Mouse (Mus musculus) embryonic facial prominence, embryonic 10.5 days (tissue): Measurements from ENCODE around the gene Rasa3. TPM values are rescaled to one million over a fixed set of nuclear protein-coding genes. Genes with fewer than 3 reads are reported as not detected.

Source experiments
- DNase-seq: peaks from one replicate; pipeline ENCODE4 v3.0.0-alpha.2; 2017; ENCODE audit warnings: low spot score
- H3K27ac ChIP-seq: fragments of 300-500 bp; sonication (generic); replicated peaks from 2 replicates; pipeline ENCODE4 v1.5.1; 2016; ENCODE audit warnings: mild to moderate bottlenecking
- H3K27me3 ChIP-seq: fragments of 300-500 bp; sonication (generic); replicated peaks from 2 replicates; pipeline ENCODE4 v1.6.1; 2016; ENCODE audit warnings: low read depth, mild to moderate bottlenecking; ENCODE audit not compliant: poor library complexity, severe bottlenecking
- H3K36me3 ChIP-seq: fragments of 300-500 bp; sonication (generic); replicated peaks from 2 replicates; pipeline ENCODE4 v1.6.1; 2016; ENCODE audit warnings: mild to moderate bottlenecking, moderate library complexity
- H3K4me1 ChIP-seq: fragments of 300-500 bp; sonication (generic); 2 replicates; pipeline ENCODE4 v1.6.1; 2016
- H3K4me3 ChIP-seq: fragments of 300-500 bp; sonication (generic); 2 replicates; pipeline ENCODE4 v1.5.1; 2016; ENCODE audit warnings: mild to moderate bottlenecking, moderate library complexity
- H3K9me3 ChIP-seq: fragments of 300-500 bp; sonication (generic); 2 replicates; pipeline ENCODE4 v1.6.1; 2016; ENCODE audit warnings: mild to moderate bottlenecking
- WGBS: fragments of 180-500 bp; shearing (Covaris S2); methylation state at CpG from one replicate; pipeline ENCODE4 v1.1.7; 2016; 5-methylcytosine and 5-hydroxymethylcytosine counted together
- polyA plus RNA-seq: library from polyadenylated mRNA; unstranded; fragments of >200 nt; fragmentation: Nextera tagmentation; extraction: Ambion mirVana; gene quantifications from 2 replicates; pipeline ENCODE4 v1.2.1, GENCODE M21; 2016

Gene Rasa3
- polyA plus RNA-seq, 1 experiment from 2014 or later = 26.3 TPM

GRCm38 (mm10) chr8:13551574-13551830, 125.9 kb downstream of the Rasa3 start:
- no peaks in the 10 kb centered on the region for H3K9me3 ChIP-seq
- no peaks in the 10 kb centered on the region for H3K36me3 ChIP-seq
- H3K27me3 ChIP-seq = no peaks in the 10 kb centered on the region
- H3K4me3 ChIP-seq = no peak overlapping the region
- peaks cover 9% of the 10 kb centered on the region; the same call in 1 of the 2 replicates for H3K4me1 ChIP-seq
- H3K27ac ChIP-seq = no peak overlapping the region; the same call in 1 of the 2 replicates
- DNase-seq = no peak
- WGBS = 93% methylated on average over 6 of the region's 6 CpGs

- H3K4me1 ChIP-seq = peaks cover 9% of the 10 kb centered on the region; the same call in 1 of the 2 replicates
- H3K27ac ChIP-seq = no peak overlapping the region; the same call in 1 of the 2 replicates
- H3K27me3 ChIP-seq = no peaks in the 10 kb centered on the region
- H3K4me3 ChIP-seq = no peak overlapping the region
- 59% methylated on average over 9 of the region's 9 CpGs for WGBS
- H3K9me3 ChIP-seq = no peaks in the 10 kb centered on the region
- no peaks in the 10 kb centered on the region for H3K36me3 ChIP-seq
- peak; percentile 84 for DNase-seq
These were observed 126.5 kb downstream of the Rasa3 start for GRCm38 (mm10) chr8:13550718-13551573.

- Histone ChIP-seq H3K4me1 (peaks cover 9% of the 10 kb centered on the region; the same call in 1 of the 2 replicates), H3K36me3 (no peaks in the 10 kb centered on the region), H3K4me3 (no peak overlapping the region), H3K27me3 (no peaks in the 10 kb centered on the region), H3K9me3 (peaks cover 6% of the 10 kb centered on the region; the same call in 1 of the 2 replicates), H3K27ac (peak overlapping the region; percentile 3; the same call in 1 of the 2 replicates)
- peak; percentile 36 for DNase-seq
- 54% methylated on average over 9 of the region's 9 CpGs for WGBS
These were observed 128.6 kb downstream of the Rasa3 start for GRCm38 (mm10) chr8:13548831-13549230.

- H3K36me3 ChIP-seq = no peaks in the 10 kb centered on the region
- H3K27ac ChIP-seq = no peak overlapping the region
- no peak for DNase-seq
- peaks cover 9% of the 10 kb centered on the region; the same call in 1 of the 2 replicates for H3K4me1 ChIP-seq
- WGBS = 57% methylated on average over 4 of the region's 4 CpGs
- no peaks in the 10 kb centered on the region for H3K27me3 ChIP-seq
- no peak overlapping the region for H3K4me3 ChIP-seq
- peaks cover 6% of the 10 kb centered on the region; the same call in 1 of the 2 replicates for H3K9me3 ChIP-seq
These were observed 129.2 kb downstream of the Rasa3 start for GRCm38 (mm10) chr8:13548235-13548634.

- 86% methylated on average over 4 of the region's 4 CpGs for WGBS
These were observed 131.0 kb downstream of the Rasa3 start for GRCm38 (mm10) chr8:13546421-13546820.

GRCm38 (mm10) chr8:13541526-13541925, 135.9 kb downstream of the Rasa3 start:
- 83% methylated on average over 5 of the region's 5 CpGs for WGBS
- H3K9me3 ChIP-seq = peaks cover 6% of the 10 kb centered on the region; the same call in 1 of the 2 replicates
- no peak for DNase-seq
- H3K27ac ChIP-seq = no peak overlapping the region
- no peaks in the 10 kb centered on the region for H3K36me3 ChIP-seq
- H3K4me1 ChIP-seq = no peaks in the 10 kb centered on the region
- no peaks in the 10 kb centered on the region for H3K27me3 ChIP-seq
- no peak overlapping the region for H3K4me3 ChIP-seq

More at GRCm38 (mm10) chr8:13546421-13546820, 131.0 kb downstream of the Rasa3 start:
- Histone ChIP-seq H3K9me3 (peaks cover 6% of the 10 kb centered on the region; the same call in 1 of the 2 replicates), H3K4me3 (no peak overlapping the region), H3K27me3 (no peaks in the 10 kb centered on the region), H3K27ac (no peak overlapping the region), H3K4me1 (peaks cover 7% of the 10 kb centered on the region; the same call in 1 of the 2 replicates), H3K36me3 (no peaks in the 10 kb centered on the region)
- no peak for DNase-seq

GRCm38 (mm10) chr8:13540122-13540521, 137.3 kb downstream of the Rasa3 start:
- H3K4me1 ChIP-seq = no peaks in the 10 kb centered on the region
- DNase-seq = no peak
- H3K27me3 ChIP-seq = no peaks in the 10 kb centered on the region
- no peaks in the 10 kb centered on the region for H3K36me3 ChIP-seq
- H3K9me3 ChIP-seq = peaks cover 5% of the 10 kb centered on the region; the same call in 1 of the 2 replicates
- H3K4me3 ChIP-seq = no peak overlapping the region
- WGBS = 85% methylated on average over 5 of the region's 5 CpGs
- H3K27ac ChIP-seq = no peak overlapping the region

- 80% methylated on average over 6 of the region's 6 CpGs for WGBS
- Histone ChIP-seq H3K36me3 (no peaks in the 10 kb centered on the region), H3K27me3 (no peaks in the 10 kb centered on the region), H3K4me1 (no peaks in the 10 kb centered on the region), H3K27ac (no peak overlapping the region), H3K9me3 (no peaks in the 10 kb centered on the region), H3K4me3 (no peak overlapping the region)
- DNase-seq = no peak
These were observed 138.6 kb downstream of the Rasa3 start for GRCm38 (mm10) chr8:13538821-13539220.

GRCm38 (mm10) chr8:13537102-13537501, 140.3 kb downstream of the Rasa3 start:
- Histone ChIP-seq H3K4me1 (no peaks in the 10 kb centered on the region), H3K36me3 (no peaks in the 10 kb centered on the region), H3K4me3 (no peak overlapping the region), H3K27ac (no peak overlapping the region), H3K27me3 (no peaks in the 10 kb centered on the region), H3K9me3 (no peaks in the 10 kb centered on the region)
- 74% methylated on average over 2 of the region's 2 CpGs for WGBS
- no peak for DNase-seq

GRCm38 (mm10) chr8:13533123-13533522, 144.3 kb downstream of the Rasa3 start:
- no peak overlapping the region for H3K27ac ChIP-seq
- H3K36me3 ChIP-seq = no peaks in the 10 kb centered on the region
- no peaks in the 10 kb centered on the region for H3K9me3 ChIP-seq
- 91% methylated on average over 8 of the region's 8 CpGs for WGBS
- no peaks in the 10 kb centered on the region for H3K27me3 ChIP-seq
- peaks cover 8% of the 10 kb centered on the region for H3K4me1 ChIP-seq
- DNase-seq = no peak
- no peak overlapping the region for H3K4me3 ChIP-seq

GRCm38 (mm10) chr8:13531602-13532171, 145.7 kb downstream of the Rasa3 start:
- 82% methylated on average over 9 of the region's 9 CpGs for WGBS
- H3K27me3 ChIP-seq = no peaks in the 10 kb centered on the region
- no peaks in the 10 kb centered on the region for H3K36me3 ChIP-seq
- no peak for DNase-seq
- no peak overlapping the region for H3K27ac ChIP-seq
- H3K4me3 ChIP-seq = no peak overlapping the region
- peaks cover 6% of the 10 kb centered on the region; the same call in 1 of the 2 replicates for H3K9me3 ChIP-seq
- peaks cover 8% of the 10 kb centered on the region for H3K4me1 ChIP-seq

- H3K4me1 ChIP-seq = peaks cover 8% of the 10 kb centered on the region
- no peaks in the 10 kb centered on the region for H3K27me3 ChIP-seq
- H3K36me3 ChIP-seq = no peaks in the 10 kb centered on the region
- no peak for DNase-seq
- WGBS = 78% methylated on average over 5 of the region's 5 CpGs
- H3K27ac ChIP-seq = no peak overlapping the region
- H3K9me3 ChIP-seq = peaks cover 6% of the 10 kb centered on the region; the same call in 1 of the 2 replicates
- H3K4me3 ChIP-seq = no peak overlapping the region
These were observed 146.5 kb downstream of the Rasa3 start for GRCm38 (mm10) chr8:13530941-13531340.

GRCm38 (mm10) chr8:13530401-13530800, 147.0 kb downstream of the Rasa3 start:
- Histone ChIP-seq H3K4me3 (no peak overlapping the region), H3K9me3 (peaks cover 6% of the 10 kb centered on the region; the same call in 1 of the 2 replicates), H3K4me1 (peaks cover 8% of the 10 kb centered on the region), H3K27me3 (no peaks in the 10 kb centered on the region), H3K36me3 (no peaks in the 10 kb centered on the region), H3K27ac (no peak overlapping the region)
- WGBS = 86% methylated on average over 3 of the region's 3 CpGs
- DNase-seq = no peak
